Mouse (Mus musculus) retina, adult 2 months (tissue): ENCODE measurements around the gene Gnai3.

ENCODE experiments used
- DNase-seq: peaks from one replicate; pipeline ENCODE4 v3.0.0-alpha.2; 2012; ENCODE audit warnings: low read depth, low spot score

The Gnai3 gene

GRCm38 (mm10) chr3:108083904-108084407, 62.0 kb downstream of the Gnai3 start:
- DNase-seq, result no peak

- DNase-seq, result no peak
Observed at GRCm38 (mm10) chr3:108083161-108083560, 62.8 kb downstream of the Gnai3 start.

GRCm38 (mm10) chr3:108082251-108082875, 63.6 kb downstream of the Gnai3 start:
- no peak for DNase-seq

GRCm38 (mm10) chr3:108081681-108082080, 64.3 kb downstream of the Gnai3 start:
- no peak for DNase-seq

GRCm38 (mm10) chr3:108076836-108077235, 69.1 kb downstream of the Gnai3 start:
- no peak for DNase-seq

GRCm38 (mm10) chr3:108072983-108073569, 72.9 kb downstream of the Gnai3 start:
- no peak for DNase-seq

GRCm38 (mm10) chr3:108070295-108071293, 75.4 kb downstream of the Gnai3 start:
- no peak for DNase-seq

- DNase-seq, result no peak
Observed at GRCm38 (mm10) chr3:108069231-108069870, 76.6 kb downstream of the Gnai3 start.

GRCm38 (mm10) chr3:108068826-108069225, 77.1 kb downstream of the Gnai3 start:
- DNase-seq, result no peak

- no peak for DNase-seq
Observed at GRCm38 (mm10) chr3:108067370-108067934, 78.5 kb downstream of the Gnai3 start.

GRCm38 (mm10) chr3:108065551-108065950, 80.4 kb downstream of the Gnai3 start:
- DNase-seq, result no peak

GRCm38 (mm10) chr3:108064672-108065071, 81.3 kb downstream of the Gnai3 start:
- DNase-seq, result no peak

- DNase-seq, result no peak
Observed at GRCm38 (mm10) chr3:108062648-108063047, 83.3 kb downstream of the Gnai3 start.

- DNase-seq, result peak; percentile 54
Observed at GRCm38 (mm10) chr3:108061420-108061819, 84.5 kb downstream of the Gnai3 start.
